Mouse (Mus musculus) NIH3T3 (cell line): ENCODE results near the gene Gm10309.

Experiments
- DNase-seq: peaks from one replicate; pipeline ENCODE4 v3.0.0-alpha.2; 2012; ENCODE audit warnings: low read depth

Gm10309 gene

DNA sequence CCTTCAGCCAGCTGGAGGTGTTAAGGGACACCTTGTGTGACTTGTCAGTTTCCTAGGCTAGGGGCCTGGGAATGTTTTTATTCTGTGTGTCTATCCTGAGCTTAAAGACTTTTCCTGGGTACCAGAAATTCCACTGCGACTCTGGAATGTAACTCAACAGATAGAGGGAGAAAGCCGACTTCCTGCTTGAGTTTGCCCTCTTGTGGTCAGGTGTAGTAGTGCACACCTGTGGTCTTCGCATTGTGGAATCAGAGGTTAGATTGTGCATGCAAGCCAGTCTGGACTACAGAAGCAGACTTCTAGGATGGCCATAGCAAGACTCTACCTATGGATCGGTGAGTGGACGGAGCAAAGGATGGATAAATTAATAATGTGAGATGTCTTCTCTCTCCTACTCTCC is 33.3 kb downstream of the Gm10309 start:
- DNase-seq: peak; percentile 18

GRCm38 (mm10) chr17:86470160-86470559 is 34.9 kb downstream of the Gm10309 start:
- no peak for DNase-seq

DNA sequence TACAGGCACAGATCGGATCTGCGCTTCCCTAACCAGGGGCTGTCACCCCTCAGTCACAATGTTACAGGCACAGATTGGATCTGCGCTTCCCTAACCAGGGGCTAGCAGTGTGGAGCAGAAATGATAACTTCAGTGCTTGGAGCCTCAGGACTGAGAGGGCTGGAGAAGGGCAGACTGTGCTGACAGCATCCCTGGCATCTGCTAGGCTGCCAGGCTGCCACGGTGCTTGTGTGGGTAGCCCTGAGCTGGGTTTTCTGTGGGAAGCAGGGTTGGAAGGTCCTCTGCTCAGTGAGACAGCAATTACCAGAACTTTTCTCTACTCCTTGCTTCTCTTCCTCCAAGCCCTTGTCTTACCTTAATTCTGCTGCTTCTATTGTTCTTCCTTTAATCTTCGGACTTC is 37.1 kb downstream of the Gm10309 start:
- no peak for DNase-seq

DNA sequence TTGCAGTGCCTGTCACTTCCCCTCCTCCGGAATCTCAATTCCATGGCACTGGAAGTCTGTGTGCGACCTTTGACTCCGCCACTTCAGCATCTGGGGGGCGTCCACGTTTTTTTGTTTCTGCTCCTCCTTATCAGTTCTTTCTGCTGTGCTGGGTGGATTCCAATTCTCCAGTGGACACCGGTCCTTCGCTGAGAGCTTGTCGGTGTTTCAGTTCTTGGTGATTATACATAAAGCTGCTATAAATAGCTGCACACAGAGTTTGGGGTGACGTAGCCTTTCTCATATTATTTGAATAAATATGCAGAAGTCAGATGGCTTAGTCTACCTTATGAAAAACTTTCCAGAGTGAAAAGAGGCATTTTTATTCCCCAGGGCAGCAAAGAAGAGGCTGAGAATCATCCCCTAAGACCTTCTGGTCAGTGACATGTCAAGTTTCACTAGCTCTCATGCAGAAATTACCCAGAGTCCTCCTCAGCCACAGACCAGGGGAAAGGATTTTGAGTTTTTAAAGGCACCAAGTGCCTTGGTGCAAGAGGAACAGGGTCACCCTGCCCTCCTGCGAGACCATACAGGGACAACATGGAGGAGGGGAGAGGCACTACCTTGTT is 37.6 kb downstream of the Gm10309 start:
- DNase-seq: no peak

DNA sequence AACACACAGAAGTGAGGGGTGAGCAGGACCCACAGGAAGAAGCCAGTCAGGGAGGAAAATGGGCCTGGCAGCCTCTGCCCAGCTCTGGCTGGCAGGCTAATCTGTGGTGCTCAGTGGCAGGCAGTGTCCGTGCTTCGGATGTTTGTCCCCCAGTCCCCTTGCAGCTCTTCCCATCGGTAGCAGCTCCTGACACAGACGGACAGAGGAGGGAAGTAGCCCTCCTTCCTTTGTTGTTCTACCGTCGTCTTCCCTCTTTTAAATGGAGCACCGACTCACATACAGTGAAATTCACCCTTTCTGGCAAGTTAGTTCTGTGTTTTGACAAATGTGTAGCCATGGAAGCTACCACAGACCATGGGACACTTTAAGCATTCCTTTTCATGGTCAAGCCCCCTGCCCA is 38.2 kb downstream of the Gm10309 start:
- no peak for DNase-seq

- DNase-seq: no peak
These were observed 38.6 kb downstream of the Gm10309 start for GRCm38 (mm10) chr17:86466412-86466811.

- no peak for DNase-seq
These were observed 39.2 kb downstream of the Gm10309 start for GRCm38 (mm10) chr17:86465865-86466264.

DNA sequence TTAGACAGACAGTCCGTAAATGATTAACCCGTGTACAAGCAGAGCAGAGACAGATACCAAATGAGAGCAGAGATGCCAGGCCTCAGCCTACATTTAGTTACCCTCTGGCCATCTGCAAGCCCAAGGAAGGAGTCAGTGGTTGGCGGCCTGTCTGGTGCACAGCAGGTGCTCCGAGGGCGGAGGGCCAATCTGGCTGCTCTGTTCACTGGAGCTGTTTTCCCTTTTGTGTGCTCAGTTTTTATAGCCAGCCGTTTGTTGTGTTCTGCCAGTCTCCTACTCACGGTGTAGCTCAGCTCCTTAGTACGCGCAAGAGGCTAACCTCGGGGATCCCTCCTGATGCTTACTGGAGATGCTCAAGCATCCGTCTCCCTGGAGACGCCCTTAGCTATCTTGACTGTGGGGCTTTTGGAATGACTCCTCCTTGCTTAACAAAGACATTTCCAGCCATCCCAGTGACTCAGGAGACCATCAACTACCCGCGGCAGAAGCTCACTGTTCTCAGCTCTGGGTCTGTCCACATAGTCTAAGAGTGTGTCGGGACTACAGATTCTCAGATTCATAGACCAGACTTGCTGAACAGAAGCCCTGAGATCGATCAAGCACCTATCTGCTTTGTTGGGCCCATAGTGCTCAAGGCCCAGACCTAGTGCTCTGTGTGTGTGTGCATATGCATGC is 40.2 kb downstream of the Gm10309 start:
- DNase-seq: no peak

- no peak for DNase-seq
These were observed 40.8 kb downstream of the Gm10309 start for GRCm38 (mm10) chr17:86464197-86464596.

GRCm38 (mm10) chr17:86463369-86463768 is 41.7 kb downstream of the Gm10309 start:
- no peak for DNase-seq

DNA sequence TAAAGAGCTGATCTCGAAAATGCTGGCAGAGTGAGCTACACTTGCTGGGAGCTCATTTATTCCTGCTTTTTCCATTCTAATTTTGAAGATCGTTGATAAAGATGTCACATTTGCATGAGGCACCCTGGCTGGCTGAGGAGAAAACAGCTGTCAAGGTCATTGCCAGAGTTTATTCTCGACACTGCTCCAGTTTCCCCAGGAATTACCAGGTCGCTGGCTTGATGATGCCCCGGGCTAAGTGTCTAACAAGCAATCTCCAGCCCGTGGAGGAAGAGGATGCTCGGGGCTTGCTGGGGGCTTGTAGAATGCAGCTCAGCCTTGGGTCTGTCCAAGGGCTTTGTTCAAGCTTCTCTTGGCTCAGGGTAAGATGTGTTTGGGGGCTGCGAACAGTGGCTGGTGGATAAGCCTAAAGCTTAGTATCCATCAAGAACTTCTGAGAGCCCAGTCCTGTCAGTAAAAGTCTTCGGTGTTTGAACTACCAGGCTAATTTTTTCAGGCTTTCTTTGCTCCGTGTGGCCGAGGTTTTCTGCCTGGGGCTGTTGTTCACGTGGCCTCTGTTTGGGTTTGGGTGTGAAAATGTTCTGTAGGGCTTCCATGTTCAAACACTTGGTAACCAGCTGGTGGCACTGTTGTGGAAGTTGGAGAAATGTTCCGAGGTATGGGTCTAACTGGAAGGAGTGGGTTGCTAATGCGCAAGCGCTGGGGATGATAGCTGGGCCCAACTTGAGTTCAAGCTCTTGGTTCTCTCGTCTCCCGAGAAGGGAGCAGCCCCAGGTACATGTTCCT is 44.2 kb downstream of the Gm10309 start:
- DNase-seq: no peak

- no peak for DNase-seq
These were observed 46.6 kb downstream of the Gm10309 start for GRCm38 (mm10) chr17:86458302-86458980.

DNA sequence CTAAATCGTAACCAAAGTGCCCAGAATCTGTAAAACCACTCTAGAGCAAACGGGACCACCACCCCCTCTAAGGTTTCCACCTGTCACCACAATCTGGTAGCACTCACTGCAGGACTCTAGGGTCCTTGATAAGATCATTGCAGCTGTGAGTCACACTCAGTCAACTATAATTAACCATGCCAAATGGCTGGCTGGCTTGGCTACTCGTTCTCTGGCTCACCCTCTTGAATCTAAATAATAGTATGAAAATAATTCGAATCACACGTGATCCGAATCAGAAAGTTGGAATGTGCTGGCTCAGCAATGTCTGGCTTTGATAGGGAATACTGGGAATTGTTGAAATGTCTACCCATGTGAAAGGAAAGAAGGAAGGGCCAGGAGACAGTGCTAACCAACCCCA is 48.5 kb downstream of the Gm10309 start:
- peak; percentile 59 for DNase-seq

DNA sequence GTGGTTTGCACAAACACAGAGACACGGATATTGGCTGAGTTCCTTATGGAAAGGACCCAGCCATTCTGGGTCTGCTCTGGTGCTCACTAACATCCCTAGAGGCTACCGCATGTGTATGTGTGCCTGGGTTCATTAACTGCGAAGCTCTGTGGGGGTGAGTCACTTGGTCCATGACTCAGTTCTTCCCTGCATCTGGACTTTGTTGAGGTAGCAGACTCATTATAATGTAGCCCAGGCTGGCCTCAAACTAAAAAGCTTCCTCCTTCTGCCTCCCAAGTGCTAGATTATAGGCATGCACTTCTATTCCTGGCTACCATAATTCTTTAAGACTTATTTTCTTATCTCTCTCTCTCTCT is 50.7 kb downstream of the Gm10309 start:
- DNase-seq: peak; percentile 52

- no peak for DNase-seq
These were observed 51.2 kb downstream of the Gm10309 start for GRCm38 (mm10) chr17:86453673-86454350.

DNA sequence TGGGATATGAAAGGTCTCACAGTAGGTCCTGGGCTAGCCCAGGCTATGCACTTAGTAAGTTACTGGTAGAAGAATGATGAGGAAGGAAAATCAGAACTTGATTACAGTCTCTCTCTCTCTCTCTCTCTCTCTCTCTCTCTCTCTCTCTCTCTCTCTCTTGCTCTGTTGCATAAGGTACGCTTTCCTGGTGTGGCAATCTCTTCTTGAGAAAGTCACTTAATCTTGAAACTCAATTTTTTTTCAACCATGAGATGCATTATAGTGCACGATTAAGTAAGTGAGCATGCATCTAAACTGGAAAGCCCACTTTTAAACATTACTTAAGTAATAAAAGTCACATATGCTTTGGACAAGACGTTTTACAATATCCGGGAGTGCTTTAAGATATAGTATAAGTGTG is 52.1 kb downstream of the Gm10309 start:
- DNase-seq: no peak
